Mouse (Mus musculus): ENCODE measurements around the gene Trp63.

- no peak for TF ChIP-seq CTCF (IDR thresholded peaks at IDR 0.05 in 2 of 3, conservative IDR thresholded peaks at IDR 0.05 in 1 of 3; ENCODE audit: control insufficient read depth in 1 of 3, insufficient read depth in 1 of 3, low read depth in 2 of 3, low read length in 3 of 3, poor library complexity in 1 of 3, severe bottlenecking in 1 of 3)
- TF ChIP-seq POLR2AphosphoS2 (IDR thresholded peaks at IDR 0.05; ENCODE audit: low read length), result no peak
- TF ChIP-seq ZC3H11A (IDR thresholded peaks at IDR 0.05; ENCODE audit: low read depth, low read length), result no peak
- TF ChIP-seq MAFK (IDR thresholded peaks at IDR 0.05; ENCODE audit: borderline replicate concordance, low read depth, low read length), result no peak
- TF ChIP-seq TAL1 (IDR thresholded peaks at IDR 0.05; ENCODE audit: low read length), result no peak
- no peak for TF ChIP-seq POLR2AphosphoS5 (IDR thresholded peaks at IDR 0.05; ENCODE audit: borderline replicate concordance, low read depth, low read length)
- TF ChIP-seq CHD2 (IDR thresholded peaks at IDR 0.05; ENCODE audit: low read length), result no peak
- TF ChIP-seq JUND (IDR thresholded peaks at IDR 0.05; ENCODE audit: low read depth, low read length), result no peak
Observed at GRCm38 (mm10) chr16:25784246-25784645, 100.7 kb downstream of the Trp63 start.
